Mouse (Mus musculus): ENCODE results near the gene Doc2g. TPM values are rescaled to one million over a fixed set of nuclear protein-coding genes. Genes with fewer than 3 reads are reported as not detected.

Doc2g gene
- polyA plus RNA-seq, 1 experiment from 2014 or later, result 7.1 TPM

- no peak for ATAC-seq (ENCODE audit: low read depth)
- H3K27ac ChIP-seq (replicated peaks), result no peak overlapping the region
- H3K4me3 ChIP-seq, result no peak overlapping the region
- no peaks in the 10 kb centered on the region for H3K27me3 ChIP-seq
- H3K4me2 ChIP-seq, result no peak overlapping the region
- peaks cover 38% of the 10 kb centered on the region for H3K36me3 ChIP-seq
- H3K9me3 ChIP-seq, result no peaks in the 10 kb centered on the region
- 81% methylated on average over 12 of the region's 12 CpGs for WGBS
- H3K4me1 ChIP-seq (replicated peaks), result peaks cover 20% of the 10 kb centered on the region
- H3K9ac ChIP-seq, result no peak overlapping the region
These were observed 528 bp downstream of the Doc2g start for GRCm38 (mm10) chr19:4003641-4004040.

GRCm38 (mm10) chr19:4004331-4004730 is 1.2 kb downstream of the Doc2g start:
- H3K9ac ChIP-seq, result no peak overlapping the region
- 90% methylated on average over 15 of the region's 15 CpGs for whole genome bisulfite sequencing
- no peak overlapping the region for H3K4me3 ChIP-seq
- peaks cover 45% of the 10 kb centered on the region for H3K36me3 ChIP-seq
- H3K27ac ChIP-seq (replicated peaks), result no peak overlapping the region
- H3K4me2 ChIP-seq, result no peak overlapping the region
- H3K9me3 ChIP-seq, result no peaks in the 10 kb centered on the region
- no peaks in the 10 kb centered on the region for H3K27me3 ChIP-seq
- peaks cover 19% of the 10 kb centered on the region for H3K4me1 ChIP-seq (replicated peaks)
- no peak for ATAC-seq (ENCODE audit: low read depth)

GRCm38 (mm10) chr19:4005091-4005490 is 2.0 kb downstream of the Doc2g start:
- H3K27ac ChIP-seq (replicated peaks), result no peak overlapping the region
- H3K36me3 ChIP-seq, result peaks cover 53% of the 10 kb centered on the region
- H3K4me1 ChIP-seq (replicated peaks), result peaks cover 13% of the 10 kb centered on the region
- no peak for ATAC-seq (ENCODE audit: low read depth)
- no peak overlapping the region for H3K4me2 ChIP-seq
- WGBS, result 92% methylated on average over 9 of the region's 9 CpGs
- no peak overlapping the region for H3K9ac ChIP-seq
- no peak overlapping the region for H3K4me3 ChIP-seq
- H3K27me3 ChIP-seq, result no peaks in the 10 kb centered on the region
- H3K9me3 ChIP-seq, result no peaks in the 10 kb centered on the region

GRCm38 (mm10) chr19:4005971-4006370 is 2.9 kb downstream of the Doc2g start:
- 93% methylated on average over 8 of the region's 8 CpGs for WGBS
- Histone ChIP-seq H3K27ac (replicated peaks) (no peak overlapping the region), H3K4me3 (no peak overlapping the region), H3K4me1 (replicated peaks) (peaks cover 13% of the 10 kb centered on the region), H3K4me2 (no peak overlapping the region), H3K9me3 (no peaks in the 10 kb centered on the region), H3K9ac (no peak overlapping the region), H3K27me3 (no peaks in the 10 kb centered on the region), H3K36me3 (peaks cover 59% of the 10 kb centered on the region)
- ATAC-seq (ENCODE audit: low read depth), result no peak

GRCm38 (mm10) chr19:4011086-4011485 is 8.0 kb downstream of the Doc2g start:
- Histone ChIP-seq H3K27me3 (no peaks in the 10 kb centered on the region), H3K27ac (replicated peaks) (no peak overlapping the region), H3K4me3 (no peak overlapping the region; the same call in 1 of the 2 replicates), H3K9me3 (no peaks in the 10 kb centered on the region), H3K4me1 (replicated peaks) (peaks cover 20% of the 10 kb centered on the region), H3K4me2 (no peak overlapping the region), H3K36me3 (peaks cover 49% of the 10 kb centered on the region), H3K9ac (no peak overlapping the region; the same call in 1 of the 2 replicates)
- ATAC-seq (ENCODE audit: low read depth), result no peak
- 94% methylated on average over 5 of the region's 5 CpGs for WGBS

GRCm38 (mm10) chr19:4012432-4013022 is 9.4 kb downstream of the Doc2g start, which contains the start of gene Ndufv1:
Gene Ndufv1 (minus strand): TSS chr19:4012806.
- ATAC-seq (ENCODE audit: low read depth), result peak; percentile 99
- peak within 1 kb of the TSS; percentile 79 for H3K4me3 ChIP-seq
- peak within 1 kb of the TSS; percentile 80 for H3K9ac ChIP-seq
- H3K36me3 ChIP-seq, result peaks cover 34% of the 10 kb centered on the region
- peak within 1 kb of the TSS; percentile 61 for H3K4me2 ChIP-seq
- no peaks in the 10 kb centered on the region for H3K27me3 ChIP-seq
- peaks cover 20% of the 10 kb centered on the region for H3K4me1 ChIP-seq (replicated peaks)
- H3K27ac ChIP-seq (replicated peaks), result peak within 1 kb of the TSS; percentile 73
- under 1% methylated on average over 45 of the region's 45 CpGs for WGBS
- no peaks in the 10 kb centered on the region for H3K9me3 ChIP-seq

- Histone ChIP-seq H3K36me3 (peaks cover 29% of the 10 kb centered on the region), H3K4me3 (peak overlapping the region; percentile 79), H3K4me1 (replicated peaks) (peaks cover 20% of the 10 kb centered on the region), H3K9ac (peak overlapping the region; percentile 44), H3K4me2 (peak overlapping the region; percentile 47), H3K9me3 (no peaks in the 10 kb centered on the region), H3K27me3 (no peaks in the 10 kb centered on the region), H3K27ac (replicated peaks) (no peak overlapping the region)
- WGBS, result 21% methylated on average over 9 of the region's 9 CpGs
- ATAC-seq (ENCODE audit: low read depth), result no peak; the same call in 1 of the 2 replicates
These were observed 10.0 kb downstream of the Doc2g start for GRCm38 (mm10) chr19:4013066-4013465.

- Histone ChIP-seq H3K27ac (replicated peaks) (no peak overlapping the region), H3K27me3 (no peaks in the 10 kb centered on the region), H3K4me2 (no peak overlapping the region), H3K9me3 (no peaks in the 10 kb centered on the region), H3K4me1 (replicated peaks) (peaks cover 20% of the 10 kb centered on the region), H3K9ac (no peak overlapping the region), H3K36me3 (peaks cover 11% of the 10 kb centered on the region), H3K4me3 (no peak overlapping the region)
- no peak for ATAC-seq (ENCODE audit: low read depth)
These were observed 11.7 kb downstream of the Doc2g start for GRCm38 (mm10) chr19:4014802-4015201.

- no peak overlapping the region for H3K4me2 ChIP-seq
- peaks cover 4% of the 10 kb centered on the region; the same call in 1 of the 2 replicates for H3K36me3 ChIP-seq
- no peaks in the 10 kb centered on the region for H3K27me3 ChIP-seq
- H3K9me3 ChIP-seq, result no peaks in the 10 kb centered on the region
- 0 out of 2 replicates have a peak overlapping the region, but pooled peaks have one; percentile 5 for H3K9ac ChIP-seq
- no peak overlapping the region for H3K27ac ChIP-seq (replicated peaks)
- H3K4me3 ChIP-seq, result no peak overlapping the region
- ATAC-seq (ENCODE audit: low read depth), result no peak
- WGBS, result 64% methylated on average over 5 of the region's 5 CpGs
- H3K4me1 ChIP-seq (replicated peaks), result peaks cover 20% of the 10 kb centered on the region
These were observed 12.5 kb downstream of the Doc2g start for GRCm38 (mm10) chr19:4015635-4016034.

GRCm38 (mm10) chr19:4017921-4018587 is 14.9 kb downstream of the Doc2g start:
- H3K4me3 ChIP-seq, result no peak overlapping the region
- peaks cover 5% of the 10 kb centered on the region; the same call in 1 of the 2 replicates for H3K4me1 ChIP-seq (replicated peaks)
- 0 out of 2 replicates have a peak overlapping the region, but pooled peaks have one; percentile 26 for H3K9ac ChIP-seq
- no peak overlapping the region for H3K27ac ChIP-seq (replicated peaks)
- no peaks in the 10 kb centered on the region for H3K9me3 ChIP-seq
- H3K36me3 ChIP-seq, result no peaks in the 10 kb centered on the region
- no peaks in the 10 kb centered on the region for H3K27me3 ChIP-seq
- no peak overlapping the region for H3K4me2 ChIP-seq
- ATAC-seq (ENCODE audit: low read depth), result no peak
- 74% methylated on average over 10 of the region's 10 CpGs for WGBS

- Histone ChIP-seq H3K4me1 (replicated peaks) (no peaks in the 10 kb centered on the region; the same call in 1 of the 2 replicates), H3K9ac (0 out of 2 replicates have a peak overlapping the region, but pooled peaks have one; percentile 38), H3K36me3 (no peaks in the 10 kb centered on the region), H3K27ac (replicated peaks) (no peak overlapping the region), H3K27me3 (no peaks in the 10 kb centered on the region), H3K4me3 (no peak overlapping the region), H3K4me2 (no peak overlapping the region), H3K9me3 (no peaks in the 10 kb centered on the region)
- 31% methylated on average over 18 of the region's 18 CpGs for WGBS
- peak; percentile 82 for ATAC-seq (ENCODE audit: low read depth)
These were observed 15.8 kb downstream of the Doc2g start for GRCm38 (mm10) chr19:4018743-4019583.

- Histone ChIP-seq H3K4me1 (replicated peaks) (no peaks in the 10 kb centered on the region; the same call in 1 of the 2 replicates), H3K27ac (replicated peaks) (no peak overlapping the region), H3K9me3 (no peaks in the 10 kb centered on the region), H3K27me3 (no peaks in the 10 kb centered on the region), H3K9ac (no peak overlapping the region), H3K36me3 (no peaks in the 10 kb centered on the region), H3K4me2 (no peak overlapping the region), H3K4me3 (no peak overlapping the region)
- whole genome bisulfite sequencing, result 81% methylated on average over 7 of the region's 7 CpGs
- no peak for ATAC-seq (ENCODE audit: low read depth)
These were observed 20.1 kb downstream of the Doc2g start for GRCm38 (mm10) chr19:4023185-4023584.

All from neural tube, embryonic 13.5 days (tissue).